In genomic region chr5:119328971-119329370, GRCm38 (mm10) we compare ENCODE assay signal across 26 mouse cellular contexts.
DNase-seq lines count a peak whose midpoint lies in the region; ATAC-seq and TF ChIP-seq lines count a peak whose summit lies in the region.
"Had no signal": no experiment of that assay in that cellular context is flagged by ENCODE, and none has a peak within 500 bp of the region (broad histone marks: within the 10 kb centered on the region; RNA-seq: fewer than 3 reads in every experiment).

No protein-coding gene starts in this region.

- no peak for TF ChIP-seq CTCF in bone marrow, adult 2 months (IDR thresholded peaks at IDR 0.05; ENCODE audit: control insufficient read depth, insufficient read depth, low read length)

- no peak overlapping the region for H3K4me3 ChIP-seq in heart, embryonic 11.5 days (ENCODE audit: low read depth, low read length)
- no peak overlapping the region for H3K4me3 ChIP-seq in bone marrow, adult 2 months (replicated peaks; ENCODE audit: control insufficient read depth, low read depth, low read length)
- H3K4me3 ChIP-seq: embryonic facial prominence, embryonic 10.5 days; embryonic facial prominence, embryonic 13.5 days; erythroblast, embryonic 14.5 days; forebrain, embryonic 12.5 days; forebrain, embryonic 15.5 days; heart, embryonic 13.5 days had no signal

- 80% methylated on average over 7 of the region's 7 CpGs for WGBS in heart, embryonic 11.5 days (ENCODE audit: insufficient replicate concordance)
- 75% methylated on average over 7 of the region's 7 CpGs for WGBS in bone marrow, adult 2 months

- DNase-seq in adrenal gland, postnatal 14 days: peak; percentile 62
- DNase-seq in adrenal gland, adult (ENCODE audit: inconsistent age in 2 of 2, low spot score in 1 of 2): no peak
- peak; percentile 83 for DNase-seq in heart, adult 11 months
- DNase-seq in skeletal muscle tissue, adult 2 months (ENCODE audit: low read depth, low spot score): peak; percentile 10
- DNase-seq: cerebellum, adult 11 months; cerebellum, adult 2 months; cerebellum, postnatal 10 days; cerebellum, postnatal 36 days; embryo, embryonic 11 days; gastrocnemius, postnatal 14 days; heart, postnatal 14 days; heart, postnatal 4 days; kidney, adult 18-20 months had no signal

- no peak overlapping the region for H3K27ac ChIP-seq in heart, embryonic 11.5 days (ENCODE audit: low read depth, low read length)
- peak overlapping the region; percentile 10; the same call in 1 of the 2 replicates for H3K27ac ChIP-seq in bone marrow, adult 2 months (ENCODE audit: control insufficient read depth, insufficient read depth, low read depth, low read length, poor library complexity)
- H3K27ac ChIP-seq: embryonic facial prominence, embryonic 10.5 days; embryonic facial prominence, embryonic 13.5 days; forebrain, embryonic 12.5 days; forebrain, embryonic 15.5 days; heart, embryonic 13.5 days; hindbrain, embryonic 14.5 days; hindbrain, postnatal 0 days had no signal

- no peak overlapping the region for H3K9ac ChIP-seq in heart, embryonic 11.5 days (ENCODE audit: low read depth, low read length)
- H3K9ac ChIP-seq: embryonic facial prominence, embryonic 13.5 days; forebrain, embryonic 12.5 days; forebrain, embryonic 15.5 days; heart, embryonic 13.5 days; hindbrain, embryonic 14.5 days had no signal

- no peaks in the 10 kb centered on the region for H3K27me3 ChIP-seq in heart, embryonic 11.5 days (ENCODE audit: control insufficient read depth, insufficient read depth, low read length)
- H3K27me3 ChIP-seq: embryonic facial prominence, embryonic 13.5 days; forebrain, embryonic 15.5 days had no signal

- no peak overlapping the region for H3K4me2 ChIP-seq in heart, embryonic 11.5 days
- H3K4me2 ChIP-seq: embryonic facial prominence, embryonic 13.5 days; forebrain, embryonic 12.5 days; forebrain, embryonic 15.5 days; heart, embryonic 13.5 days; hindbrain, embryonic 14.5 days had no signal

- ATAC-seq in heart, embryonic 11.5 days (replicated peaks; ENCODE audit: insufficient number of reproducible peaks, low FRiP score, low TSS enrichment): no peak
- ATAC-seq: CD4-positive, CD25-positive, alpha-beta regulatory T cell, adult 4 months; forebrain, embryonic 15.5 days; hindbrain, postnatal 0 days; inflammation-experienced regulatory T-cells, adult 6 months; intestine, embryonic 16.5 days had no signal

- no peaks in the 10 kb centered on the region for H3K9me3 ChIP-seq in heart, embryonic 11.5 days (replicated peaks; ENCODE audit: control insufficient read depth, low read length)
- H3K9me3 ChIP-seq: embryonic facial prominence, embryonic 10.5 days; embryonic facial prominence, embryonic 13.5 days; forebrain, embryonic 12.5 days; forebrain, embryonic 15.5 days; heart, embryonic 13.5 days had no signal

- peaks cover 11% of the 10 kb centered on the region for H3K4me1 ChIP-seq in heart, embryonic 11.5 days (ENCODE audit: control insufficient read depth, insufficient read depth, low read length)
- H3K4me1 ChIP-seq in bone marrow, adult 2 months (ENCODE audit: control insufficient read depth, insufficient read depth, low read length): peaks cover 6% of the 10 kb centered on the region
- H3K4me1 ChIP-seq: forebrain, embryonic 12.5 days; forebrain, embryonic 15.5 days had no signal

- no peaks in the 10 kb centered on the region for H3K36me3 ChIP-seq in heart, embryonic 11.5 days (ENCODE audit: control insufficient read depth, insufficient read depth, low read length)
- H3K36me3 ChIP-seq: embryonic facial prominence, embryonic 10.5 days; embryonic facial prominence, embryonic 13.5 days; forebrain, embryonic 12.5 days; forebrain, embryonic 15.5 days; heart, embryonic 13.5 days had no signal

- no peak for TF ChIP-seq POLR2A in bone marrow, adult 2 months (IDR thresholded peaks at IDR 0.05; ENCODE audit: borderline replicate concordance, control insufficient read depth, low read depth, low read length)

Comparison
In these comparisons a context has a peak if more than half of its experiments do, and no peak if none do; other contexts are left out.
1. DNase-seq: peak in adrenal gland, postnatal 14 days (single experiment), heart, adult 11 months (single experiment) and skeletal muscle tissue, adult 2 months (single experiment); none in adrenal gland, adult (0 of 2).